In genomic region chrX:36050312-36050711, GRCm38 (mm10) we compare ENCODE assay signal across 16 mouse cellular contexts.
"Had no signal": no experiment of that assay in that cellular context is flagged by ENCODE, and none has a peak within 500 bp of the region (broad histone marks: within the 10 kb centered on the region; RNA-seq: fewer than 3 reads in every experiment).

No protein-coding gene starts in this region.

- H3K36me3 ChIP-seq: liver, embryonic 13.5 days; midbrain, embryonic 15.5 days; stomach, embryonic 15.5 days had no signal

- H3K27ac ChIP-seq: layer of hippocampus, adult 2 months; liver, embryonic 13.5 days; midbrain, embryonic 15.5 days; neural tube, embryonic 13.5 days; stomach, embryonic 15.5 days had no signal

- H3K9me3 ChIP-seq: liver, embryonic 13.5 days; midbrain, embryonic 15.5 days; neural tube, embryonic 13.5 days; stomach, embryonic 15.5 days had no signal

- H3K27me3 ChIP-seq: liver, embryonic 13.5 days; midbrain, embryonic 15.5 days; neural tube, embryonic 13.5 days; stomach, embryonic 15.5 days had no signal

- ATAC-seq: midbrain, embryonic 15.5 days had no signal

- DNase-seq: kidney, adult 9 months; kidney, postnatal 25 days; layer of hippocampus, adult 9-11 months; liver, embryonic 13.5 days; lung, embryonic 14.5 days; lung, postnatal 10 days; lung, postnatal 4 days; retina, postnatal 1 day; right cerebral cortex, postnatal 25 days; spleen, adult 18-20 months; thymus, postnatal 25 days had no signal

- H3K4me1 ChIP-seq: liver, embryonic 13.5 days; midbrain, embryonic 15.5 days; neural tube, embryonic 13.5 days; stomach, embryonic 15.5 days had no signal

- H3K4me3 ChIP-seq: layer of hippocampus, adult 2 months; liver, embryonic 13.5 days; midbrain, embryonic 15.5 days; neural tube, embryonic 13.5 days; stomach, embryonic 15.5 days had no signal

- H3K4me2 ChIP-seq: liver, embryonic 13.5 days; lung, embryonic 14.5 days; midbrain, embryonic 11.5 days; midbrain, embryonic 15.5 days; neural tube, embryonic 13.5 days; stomach, embryonic 15.5 days had no signal

- H3K9ac ChIP-seq: liver, embryonic 13.5 days; lung, embryonic 14.5 days; midbrain, embryonic 15.5 days; neural tube, embryonic 13.5 days; stomach, embryonic 15.5 days had no signal
